Mouse (Mus musculus) intestine, embryonic 15.5 days (tissue): ENCODE measurements at regions not wholly inside any gene's neighbourhood (a gene's known extent, or its start where the extent isn't known, plus 50 kb on each side); places are given as distances from the start of the nearest gene placed in this dataset.

Source experiments
- ATAC-seq: fragments of 200-750 bp; cut with Nextera tagmentation; 2 replicates; pipeline ENCODE4 v1.8.0; 2017; ENCODE audit warnings: moderate TSS enrichment, moderate library complexity
- H3K27ac ChIP-seq: fragments of 300-500 bp; sonication (generic); 2 replicates; pipeline ENCODE4 v1.5.1; 2015; ENCODE audit warnings: mild to moderate bottlenecking, inconsistent platforms
- H3K27me3 ChIP-seq: fragments of 300-500 bp; sonication (generic); replicated peaks from 2 replicates; pipeline ENCODE4 v1.6.1; 2015; ENCODE audit warnings: inconsistent platforms
- H3K36me3 ChIP-seq: fragments of 300-500 bp; sonication (generic); 2 replicates; pipeline ENCODE4 v1.6.1; 2015; ENCODE audit warnings: inconsistent platforms
- H3K4me1 ChIP-seq: fragments of 300-500 bp; sonication (generic); replicated peaks from 2 replicates; pipeline ENCODE4 v1.6.1; 2015; ENCODE audit warnings: inconsistent platforms
- H3K4me2 ChIP-seq: fragments of 300-500 bp; sonication (generic); replicated peaks from 2 replicates; pipeline ENCODE4 v1.6.1; 2015; ENCODE audit warnings: mild to moderate bottlenecking, inconsistent platforms
- H3K4me3 ChIP-seq: fragments of 300-500 bp; sonication (generic); replicated peaks from 2 replicates; pipeline ENCODE4 v1.5.1; 2015; ENCODE audit warnings: inconsistent platforms
- H3K9ac ChIP-seq: fragments of 300-500 bp; sonication (generic); 2 replicates; pipeline ENCODE4 v1.6.1; 2015; ENCODE audit warnings: inconsistent platforms
- H3K9me3 ChIP-seq: fragments of 300-500 bp; sonication (generic); 2 replicates; pipeline ENCODE4 v1.6.1; 2016; ENCODE audit warnings: inconsistent platforms
- WGBS: fragments of 180-500 bp; shearing (Covaris S2); methylation state at CpG from one replicate; pipeline ENCODE4 v1.1.7; 2015; 5-methylcytosine and 5-hydroxymethylcytosine counted together

- H3K4me2 ChIP-seq, result no peak overlapping the region
- no peak for ATAC-seq
- H3K27ac ChIP-seq, result no peak overlapping the region
- H3K4me1 ChIP-seq, result no peaks in the 10 kb centered on the region
- H3K27me3 ChIP-seq, result no peaks in the 10 kb centered on the region
- no peak overlapping the region for H3K4me3 ChIP-seq
- H3K9me3 ChIP-seq, result no peaks in the 10 kb centered on the region
- H3K9ac ChIP-seq, result no peak overlapping the region
- no peaks in the 10 kb centered on the region for H3K36me3 ChIP-seq
Measured at GRCm38 (mm10) chr13:18476311-18476710, 78.8 kb upstream of the Pou6f2 start.

- Histone ChIP-seq H3K27ac (no peak overlapping the region), H3K9me3 (no peaks in the 10 kb centered on the region), H3K4me2 (no peak overlapping the region), H3K27me3 (no peaks in the 10 kb centered on the region), H3K9ac (no peak overlapping the region), H3K36me3 (no peaks in the 10 kb centered on the region), H3K4me1 (no peaks in the 10 kb centered on the region), H3K4me3 (no peak overlapping the region)
- no peak for ATAC-seq
- WGBS, result 79% methylated on average over 1 of the region's 1 CpGs
Measured at GRCm38 (mm10) chr13:18471534-18471933, 74.0 kb upstream of the Pou6f2 start.

GRCm38 (mm10) chr13:18465921-18466320 lies 68.4 kb upstream of the Pou6f2 start:
- Histone ChIP-seq H3K4me3 (no peak overlapping the region), H3K4me1 (no peaks in the 10 kb centered on the region), H3K9ac (no peak overlapping the region), H3K27me3 (no peaks in the 10 kb centered on the region), H3K27ac (no peak overlapping the region), H3K9me3 (no peaks in the 10 kb centered on the region), H3K4me2 (no peak overlapping the region), H3K36me3 (no peaks in the 10 kb centered on the region)
- peak; percentile 84 for ATAC-seq
- WGBS, result 54% methylated on average over 7 of the region's 7 CpGs

- Histone ChIP-seq H3K9me3 (no peaks in the 10 kb centered on the region), H3K4me3 (no peak overlapping the region), H3K36me3 (no peaks in the 10 kb centered on the region), H3K4me2 (no peak overlapping the region), H3K9ac (no peak overlapping the region), H3K27me3 (no peaks in the 10 kb centered on the region), H3K4me1 (no peaks in the 10 kb centered on the region), H3K27ac (no peak overlapping the region)
- ATAC-seq, result no peak
- WGBS, result 64% methylated on average over 4 of the region's 4 CpGs
Measured at GRCm38 (mm10) chr13:18462221-18462620, 64.7 kb upstream of the Pou6f2 start.

- ATAC-seq, result peak; percentile 82
- no peaks in the 10 kb centered on the region for H3K9me3 ChIP-seq
- peak overlapping the region; percentile 14; the same call in 1 of the 2 replicates for H3K4me2 ChIP-seq
- H3K9ac ChIP-seq, result no peak overlapping the region
- WGBS, result 37% methylated on average over 14 of the region's 14 CpGs
- no peak overlapping the region for H3K4me3 ChIP-seq
- H3K4me1 ChIP-seq, result no peaks in the 10 kb centered on the region
- H3K27me3 ChIP-seq, result no peaks in the 10 kb centered on the region
- H3K27ac ChIP-seq, result no peak overlapping the region
- H3K36me3 ChIP-seq, result no peaks in the 10 kb centered on the region
Measured at GRCm38 (mm10) chr13:18457337-18458236, 60.1 kb upstream of the Pou6f2 start.
